Comparison of ENCODE assay signal across 25 mouse cellular contexts in the genomic region with DNA sequence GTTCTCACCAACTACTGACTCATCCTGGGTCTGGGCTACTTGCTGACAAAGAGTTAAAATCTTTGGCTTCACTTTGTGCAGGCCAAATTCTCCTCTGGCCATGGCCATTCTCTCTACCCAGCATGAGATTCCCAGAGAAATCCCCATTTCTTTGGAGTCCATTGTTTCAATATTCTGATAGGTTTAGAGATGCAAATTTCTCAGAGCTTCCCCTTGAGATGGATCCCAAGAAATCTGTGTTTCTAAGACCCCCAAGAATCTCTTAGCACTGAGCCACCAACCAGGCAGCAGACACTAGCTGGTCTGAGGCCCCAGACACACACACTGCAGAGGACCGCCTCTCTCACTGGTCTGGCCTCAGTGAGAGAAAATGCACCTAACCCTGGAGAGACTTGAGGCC.
"Had no signal": no experiment of that assay in that cellular context is flagged by ENCODE, and none has a peak within 500 bp of the region (broad histone marks: within the 10 kb centered on the region; RNA-seq: fewer than 3 reads in every experiment).

No protein-coding gene starts in this region.

- H3K36me3 ChIP-seq: heart, embryonic 13.5 days; heart, embryonic 15.5 days; hindbrain, embryonic 13.5 days; hindbrain, embryonic 15.5 days; kidney, embryonic 15.5 days; limb, embryonic 10.5 days; limb, embryonic 12.5 days; liver, embryonic 13.5 days had no signal

- H3K27ac ChIP-seq: heart, adult 2 months; heart, embryonic 13.5 days; heart, embryonic 15.5 days; hindbrain, embryonic 13.5 days; hindbrain, embryonic 15.5 days; hindbrain, postnatal 0 days; kidney, embryonic 15.5 days; kidney, postnatal 0 days; left cerebral cortex, adult 2 months; limb, embryonic 10.5 days; limb, embryonic 12.5 days; liver, embryonic 13.5 days had no signal

- H3K4me3 ChIP-seq: heart, adult 2 months; heart, embryonic 13.5 days; heart, embryonic 15.5 days; hindbrain, embryonic 13.5 days; hindbrain, embryonic 15.5 days; kidney, embryonic 15.5 days; left cerebral cortex, adult 2 months; limb, embryonic 10.5 days; limb, embryonic 12.5 days; liver, embryonic 13.5 days had no signal

- H3K27me3 ChIP-seq: heart, embryonic 13.5 days; heart, embryonic 15.5 days; hindbrain, embryonic 13.5 days; hindbrain, embryonic 15.5 days; kidney, embryonic 15.5 days; limb, embryonic 12.5 days; liver, embryonic 13.5 days had no signal

- H3K9me3 ChIP-seq: heart, embryonic 13.5 days; heart, embryonic 15.5 days; hindbrain, embryonic 13.5 days; hindbrain, embryonic 15.5 days; kidney, embryonic 15.5 days; limb, embryonic 10.5 days; limb, embryonic 12.5 days; liver, embryonic 13.5 days had no signal

- ATAC-seq: hindbrain, postnatal 0 days; intestine, embryonic 16.5 days had no signal

- H3K9ac ChIP-seq: heart, embryonic 13.5 days; heart, embryonic 15.5 days; hindbrain, embryonic 13.5 days; hindbrain, embryonic 15.5 days; kidney, embryonic 15.5 days; limb, embryonic 12.5 days; liver, embryonic 13.5 days had no signal

- DNase-seq: gastrocnemius, postnatal 14 days; gastrocnemius, postnatal 36 days; heart, adult 11 months; heart, adult 2 months; heart, postnatal 14 days; heart, postnatal 36 days; kidney, adult 11 months; kidney, adult 2 months; kidney, adult 9 months; kidney, postnatal 14 days; kidney, postnatal 36 days; layer of hippocampus, adult 9-11 months; liver; liver, embryonic 13.5 days had no signal

- H3K4me1 ChIP-seq: heart, embryonic 15.5 days; hindbrain, embryonic 15.5 days; kidney, embryonic 15.5 days; limb, embryonic 10.5 days; liver, embryonic 13.5 days had no signal
